Mouse (Mus musculus): ENCODE data around the gene Lypd3.

The Lypd3 gene

DNA sequence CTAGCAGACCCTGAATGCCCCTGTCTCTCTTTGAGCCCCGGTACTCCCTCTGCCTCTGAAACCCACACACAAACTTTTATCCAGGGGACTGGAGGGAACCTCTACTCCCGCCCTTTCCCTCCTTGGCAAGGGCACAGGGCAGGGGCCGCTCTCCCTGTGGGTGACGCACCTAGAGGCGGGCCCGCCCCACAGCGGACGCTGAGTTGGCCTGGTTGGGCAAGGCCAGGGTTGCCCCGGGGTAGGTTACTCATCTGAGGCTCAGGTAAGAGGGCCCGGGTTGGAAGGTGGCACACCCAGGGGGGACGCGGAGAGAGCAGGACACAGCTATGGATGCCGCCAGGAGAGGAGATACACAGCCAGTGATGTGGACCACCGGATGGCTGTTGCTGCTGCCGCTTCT is at the start of gene Lypd3:
TSS of gene Lypd3 (plus strand) at position 287 of the 400 bp plus-strand sequence.
- no peak for DNase-seq

DNA sequence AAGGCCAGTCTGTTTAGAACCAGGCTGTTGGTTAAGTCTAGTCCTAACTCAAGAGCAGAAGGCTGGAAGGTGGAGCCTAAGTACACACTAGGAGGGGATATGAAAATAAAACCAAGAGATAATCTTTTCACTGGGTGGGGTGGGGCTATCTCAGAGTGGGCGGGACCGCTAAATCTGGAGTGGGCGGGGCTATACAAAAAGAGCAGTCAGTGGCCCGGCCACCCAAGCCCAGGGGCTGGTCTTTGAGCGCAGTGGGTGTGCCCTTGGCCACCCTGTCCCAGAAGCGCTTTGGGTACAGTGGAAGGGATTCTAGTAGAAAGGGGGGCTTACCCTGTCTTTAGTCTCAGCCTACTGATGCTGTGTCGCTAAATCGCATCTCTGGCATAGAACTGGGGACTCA is 49.5 kb upstream of the Lypd3 start:
- DNase-seq: no peak

DNA sequence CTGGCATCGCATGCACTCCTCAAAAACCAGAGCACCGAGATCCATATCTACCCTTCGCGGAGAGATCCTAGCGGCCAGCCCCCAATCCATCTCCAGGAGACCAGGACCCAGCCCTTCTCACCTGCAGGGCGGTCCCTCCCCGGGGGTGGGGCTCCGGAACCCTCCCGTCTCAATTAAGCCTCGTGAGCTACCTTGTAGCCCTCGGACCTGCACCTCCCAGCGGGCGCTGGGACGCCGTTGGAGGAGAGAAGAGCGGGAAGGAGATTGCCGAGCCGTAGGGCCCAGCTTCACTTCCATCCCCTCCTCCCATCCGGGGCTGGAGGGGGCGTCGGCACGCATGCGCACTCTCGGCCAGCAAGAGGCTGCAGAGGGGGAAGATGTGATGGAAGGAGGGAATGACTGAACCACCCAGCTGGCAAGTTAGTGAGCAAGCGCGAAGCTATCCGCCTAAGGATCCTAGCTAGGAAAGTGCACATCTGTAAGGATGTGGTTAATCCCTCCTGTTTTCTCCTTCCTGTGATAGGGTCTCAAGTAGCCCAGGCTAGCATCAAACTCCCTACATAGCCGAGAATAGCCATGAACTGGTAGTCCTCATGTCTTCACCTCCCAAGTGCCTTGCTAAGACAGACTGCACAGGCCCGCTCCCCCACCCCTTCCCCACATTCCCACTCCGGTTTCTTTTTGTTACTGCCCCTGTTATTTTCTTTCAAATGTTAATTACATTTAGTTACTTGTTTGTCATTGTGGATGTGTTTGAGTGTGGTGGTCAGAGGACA is 48.8 kb upstream of the Lypd3 start, which contains the start of the genes Ethe1 and Zfp575:
TSS of gene Ethe1 (plus strand) at position 214 of the 776 bp plus-strand sequence.
TSS of gene Zfp575 (minus strand) at position 312 of the 776 bp plus-strand sequence.
- DNase-seq: peak; percentile 32 to 33

DNA sequence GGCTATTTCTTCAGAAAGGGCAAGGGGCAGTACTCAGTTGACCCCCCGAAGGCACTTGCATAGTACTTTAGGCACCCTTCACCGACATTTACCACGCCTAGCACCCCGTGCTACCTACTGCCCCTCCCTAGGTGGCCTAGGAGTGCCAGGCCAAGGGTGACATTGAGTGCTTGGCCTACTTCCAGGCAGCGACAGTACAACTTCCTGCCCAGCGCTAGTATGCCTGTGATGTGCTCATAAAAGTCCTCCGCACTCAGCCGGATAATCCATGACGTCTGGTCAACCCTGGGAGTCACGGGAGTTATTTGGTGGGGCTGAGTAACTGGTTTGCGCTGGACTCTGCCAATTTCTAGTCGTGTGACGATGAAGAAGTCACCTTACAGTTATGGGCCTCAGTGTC is 48.0 kb upstream of the Lypd3 start:
- DNase-seq: no peak

DNA sequence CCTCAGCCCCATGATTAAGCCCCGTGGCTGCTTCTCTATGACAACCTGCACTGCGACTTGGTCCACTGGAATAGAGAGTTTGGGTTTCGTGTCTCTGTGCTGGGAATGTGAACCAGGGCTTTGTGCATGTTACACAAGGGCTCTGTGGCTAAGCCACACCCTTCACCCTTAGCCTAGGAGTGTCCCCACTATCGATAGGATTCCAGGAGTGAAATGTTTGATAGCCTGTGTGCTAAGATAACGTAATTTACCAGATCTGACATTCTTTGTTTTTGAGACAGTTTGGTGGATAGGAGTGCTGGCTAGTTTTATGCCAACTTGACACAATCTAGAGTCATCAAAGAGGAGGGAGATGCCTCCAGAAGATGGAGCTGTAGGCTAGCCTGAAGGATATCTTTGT is 44.6 kb upstream of the Lypd3 start:
- no peak for DNase-seq

DNA sequence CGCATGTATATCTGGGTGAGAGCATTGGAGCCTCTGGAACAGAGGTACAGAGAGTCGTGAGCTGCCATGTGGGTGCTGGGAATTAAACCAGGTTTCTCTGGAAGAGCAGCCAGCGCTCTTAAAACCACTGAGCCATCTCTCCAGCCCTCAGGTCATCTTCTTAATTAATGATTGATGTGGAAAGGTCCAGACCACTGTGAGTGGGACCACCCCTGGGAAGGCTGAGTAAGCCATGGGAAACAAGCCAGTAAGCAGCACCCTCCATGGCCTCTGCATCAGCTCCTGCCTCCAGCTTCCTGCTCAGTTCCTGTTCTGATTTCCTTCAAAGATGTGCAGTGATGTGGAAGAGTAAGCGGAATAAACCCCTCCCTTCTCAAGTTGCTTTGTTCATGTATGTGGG is 44.2 kb upstream of the Lypd3 start:
- no peak for DNase-seq

DNA sequence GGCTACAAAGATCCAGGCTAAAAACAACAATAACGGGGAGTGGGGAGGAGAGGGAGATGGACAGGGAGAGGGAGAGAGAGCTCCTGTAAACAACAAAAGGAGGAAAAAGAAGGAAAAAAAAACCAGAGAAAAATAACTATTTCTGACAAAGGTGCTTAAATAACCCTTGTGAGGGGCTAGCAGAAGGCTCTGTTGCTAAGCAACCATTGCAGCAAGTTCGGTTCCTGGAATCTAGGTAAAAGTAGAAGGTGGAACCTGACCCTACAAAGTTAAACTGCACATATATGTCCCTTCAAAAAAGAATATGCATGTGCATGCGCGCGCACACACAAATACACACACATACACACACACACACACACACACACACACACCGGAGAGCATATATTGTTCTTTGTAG is 43.6 kb upstream of the Lypd3 start:
- DNase-seq: no peak

DNA sequence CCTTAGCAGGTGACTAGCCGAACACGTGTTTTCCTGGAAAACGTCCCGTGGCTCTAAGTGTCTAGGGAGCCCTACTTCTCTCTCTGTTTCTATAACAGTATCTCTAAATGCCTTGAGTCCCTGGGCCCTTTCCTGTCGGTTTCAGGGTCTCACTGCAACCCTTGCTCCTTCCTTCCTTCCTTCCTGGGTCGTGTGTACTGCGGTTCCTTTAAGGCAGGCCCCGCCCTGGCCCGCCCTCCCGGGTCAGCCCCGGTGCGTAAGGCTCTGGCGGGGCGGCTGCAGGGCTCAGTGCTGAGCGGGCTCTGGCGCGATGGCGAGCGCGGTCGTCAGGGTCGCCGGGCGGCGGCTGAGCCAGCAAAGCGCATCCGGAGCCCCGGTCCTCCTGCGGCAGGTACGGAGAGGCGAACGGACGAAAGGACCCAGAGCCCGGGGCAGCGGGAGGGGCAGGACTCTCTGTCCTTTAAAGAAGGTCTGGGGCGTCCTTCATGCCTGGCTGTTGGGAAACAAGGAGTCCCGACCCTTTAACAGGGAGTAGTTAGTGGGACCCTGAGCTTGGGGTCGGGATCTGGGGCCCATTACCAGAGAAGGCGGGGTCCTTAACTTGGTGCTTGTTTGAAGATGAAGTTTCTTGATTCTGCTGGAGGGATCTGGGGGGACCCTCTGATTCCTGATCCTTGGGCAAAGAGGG is 42.6 kb upstream of the Lypd3 start:
- DNase-seq: peak; percentile 80 to 83

DNA sequence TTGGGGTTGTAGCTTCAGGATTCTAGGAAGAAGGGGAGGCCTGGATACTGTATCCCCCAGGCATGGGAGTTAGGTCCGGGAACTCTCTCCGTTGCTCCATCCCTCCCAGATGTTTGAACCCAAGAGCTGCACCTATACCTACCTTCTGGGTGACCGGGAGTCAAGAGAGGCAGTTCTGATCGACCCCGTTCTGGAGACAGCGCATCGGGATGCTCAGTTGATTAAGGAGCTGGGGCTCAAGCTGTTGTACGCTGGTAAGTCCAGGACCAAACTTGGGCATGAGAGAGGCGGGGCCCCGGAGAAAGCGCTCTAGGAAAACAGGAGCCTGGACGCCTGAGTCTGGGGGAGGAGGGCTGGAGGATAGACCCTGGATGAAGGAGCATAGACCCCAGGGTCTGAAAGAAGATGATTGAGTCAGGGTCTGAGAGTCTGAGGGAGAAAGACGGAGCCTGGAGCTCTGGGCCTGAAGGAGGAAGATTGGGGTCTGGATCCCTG is 42.0 kb upstream of the Lypd3 start:
- DNase-seq: no peak

DNA sequence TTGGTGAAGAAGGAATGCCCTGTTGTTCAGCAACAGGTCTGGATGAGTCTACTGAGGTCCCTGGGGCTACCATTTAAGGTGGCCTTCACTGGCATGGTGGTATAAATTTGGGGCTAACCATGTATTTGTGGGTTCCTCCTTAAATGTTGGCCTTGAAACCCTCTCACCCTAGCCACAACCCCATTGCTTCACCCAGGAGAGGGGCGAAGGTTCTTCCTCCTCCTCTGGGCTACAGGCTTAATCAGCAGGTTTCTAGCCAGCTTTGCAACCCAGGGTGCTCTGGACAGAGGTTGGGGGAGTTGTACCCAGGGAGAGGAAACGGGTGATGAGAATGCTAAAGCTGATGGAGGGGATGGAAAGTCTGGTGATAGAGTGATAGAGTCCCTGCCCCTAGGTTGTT is 40.9 kb upstream of the Lypd3 start:
- DNase-seq: no peak

DNA sequence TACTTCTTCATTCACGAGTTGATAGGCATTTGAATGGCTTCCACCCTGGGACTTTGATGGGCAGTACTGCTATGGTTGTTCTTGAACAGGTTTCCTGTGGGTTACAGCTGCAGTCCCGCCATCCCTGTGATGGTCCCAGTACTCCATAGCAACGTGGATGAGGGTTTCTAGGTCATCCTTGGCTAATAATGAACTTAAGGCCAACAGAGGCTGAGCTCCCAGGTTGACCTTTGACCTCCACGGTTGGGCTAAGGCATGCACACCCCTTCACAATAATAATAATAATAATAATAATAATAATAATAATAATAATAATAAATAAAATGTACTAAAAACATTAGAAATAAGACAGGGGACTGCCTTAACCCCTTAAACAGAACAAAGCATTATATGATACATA is 38.2 kb upstream of the Lypd3 start:
- no peak for DNase-seq

DNA sequence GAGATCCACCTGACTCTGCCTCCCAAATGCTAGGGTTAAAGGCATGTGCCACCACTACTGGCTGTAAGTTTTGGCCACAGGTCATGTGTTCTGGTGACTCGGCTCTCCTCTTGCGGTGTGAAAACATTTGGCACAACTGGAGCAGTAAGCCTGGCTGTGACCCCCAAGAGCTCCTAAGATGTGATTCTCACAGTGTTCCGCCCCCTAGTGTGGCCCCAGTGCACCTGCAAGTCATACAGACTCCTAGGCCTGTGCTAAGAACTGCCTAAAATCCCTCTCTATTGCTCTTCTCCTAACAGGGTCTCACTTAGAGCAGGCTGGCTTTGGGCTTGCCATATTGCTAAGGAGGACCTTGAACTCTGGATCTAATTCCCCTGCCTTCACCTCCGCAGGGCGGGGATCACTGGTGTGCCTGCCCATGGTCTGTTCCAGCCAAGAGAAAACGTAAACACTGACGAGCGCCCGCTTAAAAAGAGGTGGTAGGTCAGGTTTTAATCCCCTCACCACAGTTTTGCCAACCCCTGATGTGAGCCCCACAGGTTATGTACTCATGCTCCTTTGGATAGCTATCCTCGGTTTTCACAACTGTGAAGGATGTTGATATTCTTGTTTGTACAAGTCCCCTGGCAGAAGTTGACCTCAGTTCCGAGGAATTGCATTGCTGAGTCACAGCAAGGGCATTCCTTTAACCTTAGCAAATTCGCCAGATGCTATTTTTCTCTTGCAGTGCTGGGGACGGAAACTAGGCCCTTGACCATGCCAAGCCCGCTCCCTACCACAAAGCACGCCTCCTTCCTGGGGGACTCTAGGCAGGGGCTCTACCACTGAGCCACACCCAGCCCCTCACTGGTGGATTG is 36.9 kb upstream of the Lypd3 start:
- DNase-seq: no peak

DNA sequence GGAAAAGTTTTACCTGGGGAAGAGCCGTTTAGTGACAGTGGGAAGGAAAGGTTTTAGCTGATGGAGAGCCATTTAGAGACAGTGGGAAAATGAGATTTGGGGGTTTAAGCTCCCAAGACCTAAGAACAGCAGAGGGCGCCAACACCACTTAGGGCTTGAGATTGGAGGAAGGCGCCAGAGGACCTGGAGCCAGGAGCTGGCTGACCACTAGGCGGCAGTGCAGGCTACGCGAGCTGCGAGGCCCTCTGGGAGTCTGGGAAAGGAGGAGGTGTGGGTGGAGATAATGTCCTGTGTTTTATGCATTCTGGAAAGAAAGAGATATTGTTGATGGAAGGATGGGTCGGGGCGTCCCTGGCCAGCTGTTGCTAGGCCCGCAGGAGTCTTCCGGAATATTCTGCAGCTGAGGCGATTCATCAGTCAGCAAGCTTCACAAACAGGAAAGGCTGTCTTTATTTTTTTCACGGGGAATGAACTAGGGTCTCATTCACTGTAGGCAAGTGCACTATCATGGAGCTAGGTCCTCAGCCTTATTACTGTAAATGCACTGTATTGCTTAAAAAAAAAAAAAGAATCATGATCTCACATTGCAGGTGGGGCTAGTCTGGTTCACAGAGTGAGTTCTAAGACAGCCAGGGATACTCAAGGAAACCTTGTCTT is 35.3 kb upstream of the Lypd3 start:
- DNase-seq: peak; percentile 97 to 98

DNA sequence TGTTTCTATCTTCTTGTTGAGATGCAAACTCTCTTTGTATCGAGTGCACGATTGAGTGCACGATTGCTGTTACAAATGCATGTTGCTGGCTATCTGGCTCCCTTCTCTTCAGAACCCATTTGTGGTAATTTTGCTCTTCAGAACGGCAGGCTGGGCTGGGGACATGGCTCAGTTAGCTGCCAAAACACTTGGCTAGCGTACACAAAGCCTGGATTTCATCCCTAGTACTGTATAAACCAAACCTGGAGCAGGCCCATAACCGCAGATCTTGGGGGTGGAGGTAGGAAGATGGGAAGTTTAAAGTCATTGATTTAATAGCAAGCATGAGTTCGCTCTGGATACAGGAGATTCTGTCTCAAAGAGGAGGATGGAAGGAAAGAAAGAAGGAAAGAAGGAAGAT is 30.8 kb upstream of the Lypd3 start:
- DNase-seq: no peak

DNA sequence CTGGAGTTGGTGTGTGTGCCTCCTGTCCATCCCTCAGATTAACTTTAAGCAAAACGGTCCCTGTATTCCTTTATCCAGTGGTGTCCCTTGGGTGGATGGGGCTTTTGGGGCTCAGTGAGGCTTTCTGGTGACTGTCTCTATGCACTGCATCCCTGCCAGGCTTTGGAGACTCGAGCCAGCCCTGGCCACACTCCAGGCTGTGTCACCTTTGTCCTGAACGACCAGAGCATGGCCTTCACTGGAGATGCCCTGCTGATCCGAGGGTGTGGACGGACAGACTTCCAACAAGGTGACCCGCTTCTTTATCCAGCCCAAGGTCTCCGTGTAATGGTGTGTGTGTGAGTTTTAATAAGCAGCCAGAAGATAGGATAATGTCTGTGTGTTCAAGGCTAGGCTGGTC is 30.3 kb upstream of the Lypd3 start:
- DNase-seq: no peak

DNA sequence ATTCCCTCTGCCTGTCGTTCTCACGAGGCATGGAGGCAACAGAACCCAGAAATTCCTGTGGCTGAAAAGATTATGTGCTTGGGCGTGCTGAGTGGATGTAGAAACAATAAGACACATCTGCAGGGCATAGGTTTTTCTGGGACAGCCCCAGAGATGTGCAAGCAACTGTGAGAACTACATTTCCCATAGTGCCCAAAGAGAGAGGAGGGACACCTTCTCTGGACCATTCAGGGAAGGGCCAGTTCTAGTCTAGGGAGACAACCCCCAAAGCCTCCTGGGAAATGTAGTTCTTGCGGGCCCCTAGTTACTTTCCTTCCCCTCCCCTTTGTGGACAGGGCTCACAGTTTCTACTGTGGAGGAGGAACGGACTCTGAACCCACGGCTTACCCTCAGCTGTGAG is 28.3 kb upstream of the Lypd3 start:
- DNase-seq: peak; percentile 31 to 56

DNA sequence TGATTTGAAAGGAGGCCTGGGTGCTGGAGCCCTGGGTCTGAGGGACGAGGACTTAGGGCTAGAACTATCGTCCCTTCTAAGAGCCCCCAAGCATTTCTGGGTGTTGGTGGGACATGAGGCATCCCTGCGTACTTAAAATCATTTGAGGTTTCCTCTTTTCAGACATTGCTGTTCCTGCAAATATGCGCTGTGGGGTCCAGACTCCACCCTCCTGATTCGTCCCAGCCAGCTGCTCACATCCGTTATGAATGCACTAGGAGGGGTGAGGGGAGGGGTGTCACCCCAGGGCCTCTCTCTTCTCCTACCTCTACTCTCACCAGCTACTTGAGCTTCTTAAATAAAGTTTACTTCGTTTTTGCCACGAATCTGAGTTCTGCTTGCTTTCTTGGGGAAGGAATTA is 27.8 kb upstream of the Lypd3 start:
- no peak for DNase-seq

DNA sequence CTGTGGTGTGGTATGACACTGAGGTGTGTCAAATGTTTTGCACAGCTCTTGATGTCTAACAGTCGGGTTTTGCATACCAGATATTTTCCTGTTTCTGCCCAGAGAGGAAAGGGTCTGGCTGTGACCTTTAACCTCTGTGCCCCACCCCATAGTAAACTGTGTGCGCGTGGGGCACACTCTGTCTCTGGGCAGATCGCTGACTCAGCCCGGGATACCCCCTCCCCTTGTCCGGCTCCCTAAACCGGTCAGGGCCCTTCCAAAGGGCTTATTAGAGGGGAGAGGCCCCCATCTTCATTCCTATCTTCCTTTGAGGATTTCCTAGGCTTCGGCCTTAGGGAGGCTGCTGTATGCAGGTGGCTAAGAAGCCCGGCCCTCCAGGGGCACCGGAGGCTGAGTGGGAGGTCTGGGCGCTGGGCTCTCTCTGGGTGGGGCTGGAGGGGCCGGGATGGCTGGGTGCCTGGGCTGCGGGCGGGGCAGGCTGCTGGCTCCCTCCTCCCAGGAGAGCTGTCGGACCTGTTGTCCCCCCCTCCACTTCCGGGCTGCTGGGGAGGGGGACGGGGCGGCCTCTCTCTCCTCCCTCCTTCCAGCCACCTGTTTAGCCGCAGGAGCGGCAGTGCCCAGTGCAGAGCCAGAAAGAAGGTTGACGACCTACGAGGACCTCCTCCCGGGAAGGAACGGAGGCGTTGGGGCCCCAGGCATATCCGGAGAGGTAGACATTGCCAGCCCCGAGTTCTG is 26.0 kb upstream of the Lypd3 start, which contains the start of gene Phldb3:
TSS of gene Phldb3 (plus strand) at position 620 of the 735 bp plus-strand sequence.
- DNase-seq: no peak

DNA sequence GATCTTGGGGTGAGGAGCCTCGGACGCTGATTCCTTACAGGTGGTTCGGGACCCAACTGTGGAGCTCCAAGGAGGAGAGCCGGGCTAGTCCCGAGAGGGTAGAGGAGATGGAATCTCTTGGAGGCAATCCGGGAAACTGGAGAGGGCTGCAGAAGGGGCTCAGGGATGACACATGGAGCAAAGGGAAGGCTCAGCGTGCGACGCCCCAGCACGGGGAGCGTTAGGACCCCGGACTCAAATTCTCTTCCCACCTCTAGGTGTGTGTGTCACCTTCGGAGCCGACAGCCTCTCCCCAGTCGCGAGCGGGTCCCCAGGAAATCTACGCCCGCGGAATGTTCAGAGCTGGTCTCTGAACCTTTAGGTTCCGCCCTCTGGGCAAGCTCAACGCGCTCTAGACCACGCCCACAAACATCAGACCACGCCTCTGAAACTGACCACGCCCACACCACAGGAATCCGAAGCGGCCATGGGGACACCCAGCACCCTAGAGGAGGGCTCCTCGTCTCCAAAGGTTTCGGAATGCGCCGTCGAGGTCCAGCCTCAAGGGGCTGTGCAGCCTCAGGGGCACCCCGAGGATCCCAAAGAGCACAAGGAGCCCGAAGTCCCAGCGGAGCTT is 25.4 kb upstream of the Lypd3 start:
- peak in 1 of 2 experiments; percentile 32 for DNase-seq

DNA sequence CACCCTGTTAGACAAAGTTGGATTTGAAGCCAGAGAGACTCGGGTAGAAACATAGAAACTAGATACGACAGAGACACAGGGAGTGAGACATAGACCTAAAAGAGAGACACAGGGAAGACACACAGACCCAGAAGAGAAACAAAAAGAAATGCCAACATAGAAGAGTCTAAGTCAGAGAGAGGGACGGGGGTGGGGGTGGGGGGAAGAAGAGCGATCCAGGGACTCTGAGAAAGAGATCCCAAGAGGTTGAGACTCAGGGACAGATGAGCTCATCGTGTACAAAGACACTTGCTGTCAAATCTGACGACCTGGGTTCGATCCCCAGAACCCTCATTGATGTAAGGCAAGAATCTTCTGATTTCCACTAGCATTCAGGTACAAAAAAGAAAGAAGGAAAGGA is 24.6 kb upstream of the Lypd3 start:
- DNase-seq: no peak

DNA sequence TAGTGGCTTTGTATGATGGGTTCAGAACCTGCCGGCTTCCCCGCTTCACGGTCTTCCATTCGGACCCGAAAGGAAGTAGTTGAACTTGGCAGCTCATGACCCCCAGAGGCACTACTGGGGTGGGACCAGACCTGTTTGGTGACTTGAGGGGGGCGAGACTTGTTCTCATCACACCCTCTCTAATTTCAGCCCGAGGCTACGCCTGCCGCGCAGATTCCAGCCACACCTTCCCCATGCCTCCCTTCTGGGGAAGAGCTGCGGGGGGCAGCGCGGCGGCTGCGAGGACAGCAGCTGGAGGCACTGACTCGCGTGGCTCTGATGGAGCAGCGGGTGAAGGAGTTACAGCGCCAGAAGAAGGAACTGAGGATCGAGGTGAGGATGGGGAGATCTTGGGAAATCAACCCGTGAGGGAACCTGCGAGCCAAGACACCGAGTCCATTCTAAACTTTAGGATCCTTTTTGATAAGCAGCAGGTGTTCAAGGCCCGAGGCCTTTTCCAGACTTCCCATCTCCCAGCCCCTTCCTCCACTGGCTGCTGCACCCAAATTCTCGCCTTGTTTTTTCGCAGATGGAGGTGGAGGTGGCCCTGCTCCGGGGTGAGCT is 23.9 kb upstream of the Lypd3 start:
- no peak for DNase-seq
